Mouse (Mus musculus) kidney, postnatal 14 days (tissue): ENCODE results near the gene Farp1.

Experiments
- DNase-seq: peaks from one replicate; pipeline ENCODE4 v3.0.0; 2022; ENCODE audit warnings: mixed read lengths

Gene Farp1

GRCm38 (mm10) chr14:121231232-121231631 is 196.2 kb downstream of the Farp1 start:
- no peak for DNase-seq

GRCm38 (mm10) chr14:121234741-121235307 is 199.8 kb downstream of the Farp1 start:
- no peak for DNase-seq

DNA sequence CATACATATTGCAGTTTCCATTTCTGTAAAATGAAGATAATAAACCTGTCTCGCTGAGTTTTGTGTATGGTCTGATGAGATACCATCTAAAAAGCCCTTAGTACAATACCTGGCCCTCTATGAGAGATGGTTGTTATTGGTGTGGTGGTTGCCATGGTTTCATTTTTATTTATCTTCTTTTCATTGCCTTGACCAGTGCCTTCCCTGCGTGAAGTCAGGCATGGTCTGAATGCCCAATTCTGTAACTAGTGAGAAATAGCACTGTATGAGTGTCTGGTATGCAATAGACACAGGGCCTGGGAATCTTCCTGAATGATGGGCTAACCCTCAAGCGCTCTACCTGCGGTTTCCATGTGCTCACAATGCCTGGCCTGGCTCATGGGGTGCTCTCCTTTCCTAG is 201.7 kb downstream of the Farp1 start:
- DNase-seq, result no peak

GRCm38 (mm10) chr14:121238727-121239126 is 203.7 kb downstream of the Farp1 start:
- DNase-seq, result no peak

DNA sequence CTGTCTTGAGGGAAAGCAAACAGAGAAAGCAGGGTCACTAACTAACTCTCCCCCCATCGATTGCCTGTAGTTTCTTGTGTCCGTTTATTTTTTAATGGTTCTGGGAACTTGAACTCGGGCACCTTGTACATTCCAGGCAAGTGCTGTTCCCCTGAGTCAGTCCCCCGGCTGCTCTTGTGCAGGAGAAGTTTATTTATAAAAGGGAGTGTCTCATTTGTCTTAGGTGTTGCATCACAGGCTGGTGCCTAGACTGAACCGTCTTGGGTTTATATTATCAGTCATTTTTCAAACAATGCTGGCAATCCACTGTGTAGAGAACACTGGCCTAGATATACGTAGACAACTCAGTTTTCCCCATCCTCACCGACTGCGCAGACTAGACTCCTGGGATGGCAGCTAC is 204.4 kb downstream of the Farp1 start:
- DNase-seq, result no peak

DNA sequence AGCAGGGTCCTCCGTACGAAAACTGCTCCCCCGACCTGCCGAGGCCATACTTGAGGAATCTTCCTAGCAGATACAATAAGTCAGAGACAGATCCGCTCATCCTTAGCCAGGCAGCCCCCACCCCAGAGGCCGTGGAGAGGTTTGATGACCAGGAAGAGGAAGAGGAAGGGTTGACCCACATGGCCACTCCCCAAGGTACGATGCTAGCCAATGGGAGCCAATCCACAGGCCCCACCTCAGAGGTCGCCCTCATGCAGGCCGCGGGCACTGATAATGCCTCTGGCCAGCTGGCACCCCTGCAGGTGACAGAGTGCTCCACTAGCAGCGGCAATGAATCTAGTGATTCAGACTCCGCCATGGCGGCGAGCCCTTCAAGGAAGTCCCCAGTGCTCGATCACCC is 209.1 kb downstream of the Farp1 start:
- DNase-seq, result no peak

DNA sequence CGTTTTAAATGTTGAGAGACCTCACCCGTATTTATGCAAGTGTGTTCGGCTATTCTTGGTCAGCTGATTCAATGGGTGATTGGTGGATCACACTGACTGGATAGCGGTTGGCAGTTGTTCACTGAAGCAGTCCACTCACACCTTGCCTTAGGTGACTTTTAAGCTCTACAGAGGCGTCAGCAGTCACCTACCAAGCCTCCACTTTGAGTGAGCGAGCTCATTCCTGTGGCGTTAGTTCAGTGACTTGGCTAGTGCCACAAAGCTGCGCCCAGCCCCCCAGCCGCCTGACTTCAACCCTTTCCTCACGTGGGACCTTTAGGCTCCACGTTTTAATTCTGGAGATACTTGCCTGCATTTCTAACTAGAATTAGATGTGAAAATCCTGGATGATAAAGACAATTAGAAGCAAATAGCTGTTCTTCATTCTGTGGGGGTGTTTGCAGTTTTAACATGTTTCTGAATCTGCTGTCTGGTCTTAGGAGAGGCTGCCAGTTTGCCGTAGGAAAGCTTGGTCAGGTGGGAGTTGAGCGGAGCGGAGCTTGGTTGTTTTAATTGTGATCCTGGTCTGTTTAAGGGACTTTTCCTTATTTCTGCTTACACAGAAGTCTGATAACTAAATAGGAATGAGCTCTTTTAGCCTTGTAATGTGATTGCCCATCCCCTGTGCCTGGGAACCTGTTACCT is 211.2 kb downstream of the Farp1 start:
- no peak for DNase-seq

DNA sequence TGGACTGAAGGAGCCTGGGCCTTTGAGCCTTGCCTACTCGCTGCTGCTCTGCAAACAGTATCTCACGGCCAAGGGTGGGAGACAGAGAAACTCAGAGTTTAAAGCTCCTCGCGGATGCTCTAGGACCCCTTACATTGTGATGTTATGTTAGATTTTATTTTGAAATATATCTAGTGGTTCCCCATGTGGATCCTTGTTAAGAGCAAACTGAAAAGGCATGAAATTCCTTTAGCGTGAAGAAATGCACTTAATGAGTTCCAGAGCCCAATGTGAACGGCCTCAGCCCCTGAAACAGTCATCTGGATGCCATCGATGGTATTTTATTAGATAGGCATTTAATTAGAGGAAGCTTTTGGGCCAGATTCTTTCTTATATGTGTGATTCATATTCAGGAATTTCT is 212.3 kb downstream of the Farp1 start:
- DNase-seq, result no peak

- no peak for DNase-seq
Observed at GRCm38 (mm10) chr14:121248346-121248745, 213.3 kb downstream of the Farp1 start.

GRCm38 (mm10) chr14:121251099-121251498 is 216.1 kb downstream of the Farp1 start:
- no peak for DNase-seq

DNA sequence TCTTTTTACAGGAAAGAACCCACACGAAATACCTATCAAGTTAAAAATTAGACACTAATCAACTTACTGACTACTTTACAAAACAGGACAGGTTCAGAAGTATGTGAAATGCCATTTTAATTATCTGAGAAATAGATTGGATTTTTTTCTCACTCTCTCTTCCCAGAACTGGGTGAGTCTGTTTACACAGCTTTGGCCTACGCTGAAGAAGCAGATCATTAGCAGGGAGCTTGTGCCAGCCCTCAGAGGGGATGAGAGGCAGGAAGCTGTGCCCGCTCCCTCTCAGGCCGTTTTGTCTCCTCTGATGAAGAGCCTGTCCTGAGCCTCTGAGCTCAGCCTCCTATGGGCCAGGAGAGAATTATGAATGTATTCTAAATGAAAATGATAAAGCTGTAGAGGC is 216.7 kb downstream of the Farp1 start:
- no peak for DNase-seq

DNA sequence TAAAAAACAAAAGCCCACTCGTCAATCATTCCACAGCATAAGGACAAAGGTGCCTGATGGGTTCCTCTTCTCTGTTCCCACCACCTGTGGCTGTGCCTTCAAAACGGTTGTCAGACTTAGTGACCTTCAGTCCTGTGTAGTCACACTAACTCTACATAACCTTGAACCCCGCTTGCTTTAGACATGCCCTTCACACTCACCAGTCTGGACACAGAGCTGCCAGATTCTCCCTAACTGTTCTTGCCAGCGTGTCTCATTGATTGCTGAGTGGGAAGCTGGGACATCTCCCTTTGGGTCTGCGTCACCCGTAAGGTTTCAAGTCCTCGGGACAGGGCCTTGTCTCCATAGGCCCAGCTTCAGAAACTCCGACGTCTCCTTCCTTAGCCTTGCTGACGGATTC is 217.5 kb downstream of the Farp1 start:
- no peak for DNase-seq

- no peak for DNase-seq
Observed at GRCm38 (mm10) chr14:121254869-121255268, 219.9 kb downstream of the Farp1 start.

- no peak for DNase-seq
Observed at GRCm38 (mm10) chr14:121255469-121255868, 220.5 kb downstream of the Farp1 start.

GRCm38 (mm10) chr14:121256896-121257295 is 221.9 kb downstream of the Farp1 start:
- DNase-seq, result no peak

DNA sequence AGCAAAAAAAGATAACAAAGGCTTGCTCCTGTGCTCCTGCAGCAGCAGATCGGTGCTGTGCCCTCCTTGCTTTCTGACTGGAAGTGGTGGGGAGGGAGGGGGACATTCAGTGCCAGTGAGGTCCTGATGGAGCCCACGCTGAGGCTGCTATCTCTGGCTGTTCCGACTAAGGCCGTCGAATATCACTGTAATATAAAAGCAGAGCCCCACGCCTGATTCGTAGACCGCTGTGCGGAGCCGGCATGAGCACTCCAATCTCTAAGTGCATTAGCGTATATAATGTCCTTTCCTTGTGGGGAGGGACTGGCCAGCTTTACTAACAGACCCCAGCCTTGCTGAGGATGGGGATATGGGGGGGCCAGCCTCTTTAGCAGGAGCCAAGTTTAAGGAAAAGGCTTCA is 224.3 kb downstream of the Farp1 start:
- DNase-seq, result no peak

GRCm38 (mm10) chr14:121259789-121260188 is 224.8 kb downstream of the Farp1 start:
- DNase-seq, result peak; percentile 58

GRCm38 (mm10) chr14:121261229-121261879 is 226.4 kb downstream of the Farp1 start:
- no peak for DNase-seq

GRCm38 (mm10) chr14:121262606-121263005 is 227.6 kb downstream of the Farp1 start:
- no peak for DNase-seq

DNA sequence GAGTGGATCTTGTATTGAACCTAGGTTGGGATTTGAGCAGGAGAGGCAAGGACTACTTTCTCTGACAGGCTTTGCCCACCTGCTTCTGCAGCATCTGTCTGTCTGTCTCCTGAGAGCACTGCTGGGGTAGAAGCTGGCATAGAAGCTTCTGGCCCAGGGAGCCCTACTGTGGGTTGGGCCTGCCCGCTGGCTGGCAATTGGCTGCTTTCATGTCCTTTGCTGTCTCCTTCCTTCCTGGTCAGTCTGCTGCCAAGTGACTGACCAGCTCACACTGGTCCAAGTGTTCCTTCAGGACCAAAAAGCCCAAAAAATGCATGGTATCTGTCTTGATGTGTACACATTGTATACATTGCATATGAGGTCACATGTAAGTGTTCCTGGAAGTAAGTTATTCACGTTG is 228.9 kb downstream of the Farp1 start:
- no peak for DNase-seq

DNA sequence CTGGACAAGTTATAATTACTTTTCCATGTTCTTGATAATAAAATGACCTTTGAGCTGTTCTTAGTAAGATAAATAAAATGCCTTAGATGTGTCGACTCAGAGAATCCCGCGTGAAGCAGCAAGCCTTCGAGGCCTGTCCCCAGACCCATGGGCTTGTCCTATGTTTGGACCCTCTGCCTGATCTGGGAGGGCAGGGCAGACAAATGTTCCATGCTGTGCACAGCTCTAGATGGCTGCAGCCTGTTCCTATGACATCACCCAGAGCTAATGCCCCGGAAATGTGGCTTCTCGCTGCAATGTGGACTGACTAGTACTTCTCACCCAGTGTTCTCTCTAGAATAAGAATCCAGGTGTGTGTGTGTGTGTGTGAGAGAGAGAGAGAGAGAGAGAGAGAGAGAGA is 229.5 kb downstream of the Farp1 start:
- DNase-seq, result no peak

DNA sequence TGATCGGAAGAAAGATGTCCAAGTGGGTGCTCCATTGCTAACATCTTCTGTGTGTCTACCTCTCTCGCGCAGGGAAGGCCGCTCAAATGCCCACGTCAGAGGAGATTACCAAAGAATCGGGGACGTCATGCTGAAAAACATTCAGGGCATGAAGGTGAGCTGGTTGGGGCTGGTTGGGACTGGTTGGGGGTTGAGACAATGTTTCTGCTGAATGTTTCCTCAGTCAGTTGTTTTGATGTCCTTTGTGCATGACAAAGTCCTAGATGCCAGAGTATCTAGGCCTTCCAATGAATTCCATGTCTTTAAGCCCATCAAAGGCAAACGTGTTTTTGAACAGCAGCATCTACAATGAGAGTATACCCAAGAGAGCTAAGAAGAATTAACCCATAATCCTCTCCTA is 232.8 kb downstream of the Farp1 start:
- no peak for DNase-seq

- DNase-seq, result no peak
Observed at GRCm38 (mm10) chr14:121270490-121270889, 235.5 kb downstream of the Farp1 start.

DNA sequence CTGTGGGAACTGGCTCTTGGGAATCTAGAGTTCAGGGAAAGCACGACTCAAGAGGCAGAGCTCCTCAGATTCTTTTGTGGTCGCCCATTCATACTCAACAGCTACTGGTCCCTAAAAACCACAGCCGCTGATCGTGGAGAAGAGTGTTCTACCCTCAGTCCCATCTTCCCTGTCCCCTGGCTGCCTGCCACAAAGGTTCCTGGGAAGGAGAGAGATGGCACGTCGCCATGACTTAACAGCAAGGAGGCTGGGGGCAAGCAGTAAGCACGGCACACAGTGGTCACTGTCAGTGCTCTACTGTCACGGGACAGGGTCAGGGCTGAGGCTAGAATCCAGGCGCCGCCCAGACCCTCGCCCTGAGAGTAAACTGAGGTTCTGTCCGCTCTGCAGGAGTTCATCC is 240.0 kb downstream of the Farp1 start:
- DNase-seq, result no peak

- DNase-seq, result no peak
Observed at GRCm38 (mm10) chr14:121276016-121276415, 241.0 kb downstream of the Farp1 start.
